Mouse (Mus musculus): ENCODE data around the gene Gsto2.

GRCm38 (mm10) chr19:47864721-47865120 lies 613 bp upstream of the Gsto2 start:
- TF ChIP-seq CTCF (IDR thresholded peaks at IDR 0.05; ENCODE audit: borderline replicate concordance, control insufficient read depth, extremely low read depth, insufficient read depth, low read length, poor library complexity): no peak
- TF ChIP-seq POLR2A (IDR thresholded peaks at IDR 0.05; ENCODE audit: control insufficient read depth, extremely low read depth, insufficient read depth, low read length, poor library complexity): no peak

Measured in thymus, adult 2 months (tissue).